Mouse (Mus musculus) midbrain, embryonic 11.5 days (tissue): ENCODE results near the gene Dock2. TPM values are rescaled to one million over a fixed set of nuclear protein-coding genes. Genes with fewer than 3 reads are reported as not detected.

Experiments used
- ATAC-seq: fragments of 200-750 bp; cut with Nextera tagmentation; 2 replicates; pipeline ENCODE4 v1.8.0; 2017; ENCODE audit warnings: moderate TSS enrichment, moderate library complexity; ENCODE audit not compliant: low FRiP score
- DNase-seq: peaks from one replicate; pipeline ENCODE4 v3.0.0; 2015; ENCODE audit warnings: low spot score; ENCODE audit errors: missing footprints
- H3K27ac ChIP-seq: fragments of 300-500 bp; sonication (generic); 2 replicates; pipeline ENCODE4 v1.5.1; 2014; ENCODE audit warnings: low read depth, low read length
- H3K27me3 ChIP-seq: fragments of 300-500 bp; sonication (generic); 2 replicates; pipeline ENCODE4 v1.6.1; 2014; ENCODE audit warnings: mild to moderate bottlenecking, low read length, moderate library complexity, mixed read lengths; ENCODE audit not compliant: control insufficient read depth, insufficient read depth
- H3K36me3 ChIP-seq: fragments of 300-500 bp; sonication (generic); 2 replicates; pipeline ENCODE4 v1.6.1; 2014; ENCODE audit warnings: mild to moderate bottlenecking, low read length, moderate library complexity, mixed read lengths; ENCODE audit not compliant: control insufficient read depth, insufficient read depth
- H3K4me1 ChIP-seq: fragments of 300-500 bp; sonication (generic); 2 replicates; pipeline ENCODE4 v1.6.1; 2014; ENCODE audit warnings: low read length; ENCODE audit not compliant: control insufficient read depth, insufficient read depth
- H3K4me2 ChIP-seq: fragments of 300-500 bp; sonication (generic); 2 replicates; pipeline ENCODE4 v1.6.1; 2014; ENCODE audit warnings: mild to moderate bottlenecking, moderate library complexity
- H3K4me3 ChIP-seq: fragments of 300-500 bp; sonication (generic); 2 replicates; pipeline ENCODE4 v1.5.1; 2014; ENCODE audit warnings: low read depth, low read length
- H3K9ac ChIP-seq: fragments of 300-500 bp; sonication (generic); 2 replicates; pipeline ENCODE4 v1.6.1; 2014; ENCODE audit warnings: low read length
- H3K9me3 ChIP-seq: fragments of 300-500 bp; sonication (generic); 2 replicates; pipeline ENCODE4 v1.6.1; 2016; ENCODE audit warnings: low read length; ENCODE audit not compliant: control insufficient read depth
- WGBS: fragments of 180-500 bp; shearing (Covaris S2); extraction: QIAGEN DNeasy Blood & Tissue Kit; methylation state at CpG from one replicate; pipeline ENCODE4 v1.1.7; 2014; 5-methylcytosine and 5-hydroxymethylcytosine counted together
- polyA plus RNA-seq: library from polyadenylated mRNA; unstranded; fragments of >200 nt; fragmentation: Nextera tagmentation; extraction: Ambion mirVana; gene quantifications from 2 replicates; pipeline ENCODE4 v1.2.1, GENCODE M21; 2014

Dock2 gene
- polyA plus RNA-seq, 1 experiment from 2014 or later: 0.79 TPM

DNA sequence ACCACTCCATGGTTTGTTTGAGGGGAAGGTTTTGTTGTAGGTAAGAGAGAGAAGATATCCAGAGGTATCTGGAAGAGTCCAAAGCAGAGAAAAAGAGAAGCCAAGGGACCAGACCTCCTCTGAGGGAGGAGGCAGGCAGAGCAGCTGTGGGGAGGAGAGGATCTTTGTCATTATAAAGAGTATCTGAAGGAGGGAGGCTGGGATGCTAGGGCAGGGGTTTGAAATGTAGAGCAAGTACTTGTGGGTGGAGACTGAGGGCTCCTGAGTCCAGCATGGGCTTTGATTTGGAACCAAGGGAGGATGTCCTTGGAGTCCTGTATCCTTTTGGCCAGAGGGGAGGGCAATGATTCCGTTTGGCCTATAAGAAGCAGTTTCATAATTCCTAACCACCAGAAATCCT, 346.2 kb downstream of the Dock2 start:
- WGBS: 50% methylated on average over 1 of the region's 1 CpGs
- H3K9ac ChIP-seq: no peak overlapping the region
- ATAC-seq: no peak
- H3K27ac ChIP-seq: no peak overlapping the region
- no peaks in the 10 kb centered on the region for H3K27me3 ChIP-seq
- no peaks in the 10 kb centered on the region for H3K36me3 ChIP-seq
- no peaks in the 10 kb centered on the region for H3K4me1 ChIP-seq
- no peak overlapping the region for H3K4me2 ChIP-seq
- H3K4me3 ChIP-seq: no peak overlapping the region
- H3K9me3 ChIP-seq: no peaks in the 10 kb centered on the region
- no peak for DNase-seq

DNA sequence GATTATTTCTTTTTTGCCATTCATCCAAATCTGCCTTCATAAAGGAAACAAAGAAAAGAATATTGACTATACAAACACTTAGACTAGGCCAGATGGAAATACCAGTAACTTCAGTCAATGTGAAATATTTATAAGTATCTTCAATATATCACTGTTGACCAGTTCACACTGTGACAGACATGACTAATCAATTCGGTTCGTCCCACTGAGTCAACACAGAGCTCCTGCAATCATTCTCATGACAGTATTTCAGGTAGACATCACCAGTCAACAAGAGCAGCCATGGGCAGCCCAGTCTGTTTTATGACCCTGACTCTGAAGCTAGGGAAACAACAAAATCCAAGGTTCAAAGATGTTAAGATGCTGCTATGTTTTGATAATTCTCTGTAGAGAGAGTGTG, 351.7 kb downstream of the Dock2 start:
- no peak for DNase-seq
- Histone ChIP-seq H3K4me2 (no peak overlapping the region), H3K4me1 (no peaks in the 10 kb centered on the region), H3K27ac (no peak overlapping the region), H3K27me3 (no peaks in the 10 kb centered on the region), H3K4me3 (no peak overlapping the region), H3K9me3 (no peaks in the 10 kb centered on the region), H3K36me3 (no peaks in the 10 kb centered on the region), H3K9ac (no peak overlapping the region)
- ATAC-seq: no peak
- 85% methylated on average over 2 of the region's 2 CpGs for WGBS

GRCm38 (mm10) chr11:34431371-34431770, 352.3 kb downstream of the Dock2 start:
- ATAC-seq (no peak), DNase-seq (no peak)
- Histone ChIP-seq H3K9ac (no peak overlapping the region), H3K9me3 (no peaks in the 10 kb centered on the region), H3K4me2 (no peak overlapping the region), H3K27me3 (no peaks in the 10 kb centered on the region), H3K4me1 (no peaks in the 10 kb centered on the region), H3K36me3 (no peaks in the 10 kb centered on the region), H3K27ac (no peak overlapping the region), H3K4me3 (no peak overlapping the region)
- WGBS: 84% methylated on average over 5 of the region's 5 CpGs

- H3K4me3 ChIP-seq: no peak overlapping the region
- H3K27ac ChIP-seq: no peak overlapping the region
- 82% methylated on average over 4 of the region's 4 CpGs for WGBS
- no peak overlapping the region for H3K9ac ChIP-seq
- no peaks in the 10 kb centered on the region for H3K9me3 ChIP-seq
- ATAC-seq (no peak), DNase-seq (peak; percentile 62)
- no peaks in the 10 kb centered on the region for H3K4me1 ChIP-seq
- H3K4me2 ChIP-seq: no peak overlapping the region
- no peaks in the 10 kb centered on the region for H3K27me3 ChIP-seq
- no peaks in the 10 kb centered on the region for H3K36me3 ChIP-seq
Observed at GRCm38 (mm10) chr11:34430940-34431339, 352.8 kb downstream of the Dock2 start.

DNA sequence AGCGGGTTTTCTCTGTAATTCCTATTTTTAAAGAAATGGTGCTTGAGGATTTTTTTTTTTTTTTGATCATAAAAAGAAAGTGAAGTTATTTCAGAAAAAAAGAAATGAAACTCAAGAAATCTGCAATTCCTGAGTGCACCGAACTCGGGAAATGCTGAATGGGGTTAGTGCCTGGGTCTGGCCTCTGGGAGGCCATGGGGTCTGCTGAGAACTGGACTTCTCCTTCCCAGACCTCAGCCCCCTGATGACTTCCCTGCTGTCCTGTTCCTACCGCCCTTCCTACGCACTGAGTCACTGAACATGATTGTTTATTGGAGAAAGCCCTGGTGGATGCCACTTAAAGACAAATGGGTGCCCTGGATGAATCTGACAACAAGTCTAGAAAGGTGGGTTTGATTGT, 356.5 kb downstream of the Dock2 start:
- WGBS: 83% methylated on average over 5 of the region's 5 CpGs
- H3K4me2 ChIP-seq: no peak overlapping the region
- no peak overlapping the region for H3K9ac ChIP-seq
- no peaks in the 10 kb centered on the region for H3K36me3 ChIP-seq
- no peaks in the 10 kb centered on the region for H3K27me3 ChIP-seq
- ATAC-seq: no peak
- no peak overlapping the region for H3K4me3 ChIP-seq
- H3K4me1 ChIP-seq: no peaks in the 10 kb centered on the region; the same call in 1 of the 2 replicates
- DNase-seq: peak; percentile 8
- no peaks in the 10 kb centered on the region for H3K9me3 ChIP-seq
- H3K27ac ChIP-seq: no peak overlapping the region

DNA sequence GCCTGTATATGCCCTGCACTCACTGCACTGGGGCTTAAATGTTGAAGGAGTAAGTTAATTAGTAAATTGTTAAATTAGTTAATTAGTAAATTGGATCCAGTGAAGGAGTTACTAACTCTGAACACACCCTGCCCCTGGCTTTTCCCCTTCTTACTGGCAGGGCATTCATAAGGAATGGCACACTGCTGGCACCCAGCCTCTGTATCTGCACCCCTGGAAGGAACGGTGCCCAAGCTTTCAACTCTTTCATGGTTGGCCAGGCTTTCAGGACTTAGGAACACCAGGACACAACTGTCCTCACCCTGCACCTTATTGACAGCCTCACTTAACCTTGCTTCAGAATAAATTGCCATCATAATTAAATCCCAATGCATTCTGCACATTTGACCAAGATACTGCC, 359.1 kb downstream of the Dock2 start:
- Histone ChIP-seq H3K4me1 (no peaks in the 10 kb centered on the region; the same call in 1 of the 2 replicates), H3K4me3 (no peak overlapping the region), H3K36me3 (no peaks in the 10 kb centered on the region), H3K27ac (no peak overlapping the region), H3K9ac (no peak overlapping the region), H3K9me3 (no peaks in the 10 kb centered on the region), H3K4me2 (no peak overlapping the region), H3K27me3 (no peaks in the 10 kb centered on the region)
- WGBS: 100% methylated on average over 1 of the region's 1 CpGs
- ATAC-seq (no peak), DNase-seq (no peak)

GRCm38 (mm10) chr11:34421061-34421460, 362.6 kb downstream of the Dock2 start:
- 84% methylated on average over 6 of the region's 6 CpGs for WGBS
- Histone ChIP-seq H3K9ac (no peak overlapping the region), H3K27me3 (no peaks in the 10 kb centered on the region), H3K9me3 (no peaks in the 10 kb centered on the region), H3K4me3 (no peak overlapping the region), H3K36me3 (no peaks in the 10 kb centered on the region), H3K27ac (no peak overlapping the region), H3K4me2 (no peak overlapping the region), H3K4me1 (peaks cover 5% of the 10 kb centered on the region; the same call in 1 of the 2 replicates)
- ATAC-seq: no peak
- no peak for DNase-seq

GRCm38 (mm10) chr11:34416619-34416979, 367.1 kb downstream of the Dock2 start:
- H3K27me3 ChIP-seq: no peaks in the 10 kb centered on the region
- H3K4me2 ChIP-seq: no peak overlapping the region
- H3K9me3 ChIP-seq: no peaks in the 10 kb centered on the region
- H3K9ac ChIP-seq: no peak overlapping the region
- 72% methylated on average over 3 of the region's 3 CpGs for WGBS
- H3K27ac ChIP-seq: no peak overlapping the region
- no peaks in the 10 kb centered on the region for H3K36me3 ChIP-seq
- H3K4me1 ChIP-seq: peaks cover 7% of the 10 kb centered on the region; the same call in 1 of the 2 replicates
- ATAC-seq: peak; percentile 24; the same call in 1 of the 2 replicates
- DNase-seq: no peak
- no peak overlapping the region for H3K4me3 ChIP-seq

DNA sequence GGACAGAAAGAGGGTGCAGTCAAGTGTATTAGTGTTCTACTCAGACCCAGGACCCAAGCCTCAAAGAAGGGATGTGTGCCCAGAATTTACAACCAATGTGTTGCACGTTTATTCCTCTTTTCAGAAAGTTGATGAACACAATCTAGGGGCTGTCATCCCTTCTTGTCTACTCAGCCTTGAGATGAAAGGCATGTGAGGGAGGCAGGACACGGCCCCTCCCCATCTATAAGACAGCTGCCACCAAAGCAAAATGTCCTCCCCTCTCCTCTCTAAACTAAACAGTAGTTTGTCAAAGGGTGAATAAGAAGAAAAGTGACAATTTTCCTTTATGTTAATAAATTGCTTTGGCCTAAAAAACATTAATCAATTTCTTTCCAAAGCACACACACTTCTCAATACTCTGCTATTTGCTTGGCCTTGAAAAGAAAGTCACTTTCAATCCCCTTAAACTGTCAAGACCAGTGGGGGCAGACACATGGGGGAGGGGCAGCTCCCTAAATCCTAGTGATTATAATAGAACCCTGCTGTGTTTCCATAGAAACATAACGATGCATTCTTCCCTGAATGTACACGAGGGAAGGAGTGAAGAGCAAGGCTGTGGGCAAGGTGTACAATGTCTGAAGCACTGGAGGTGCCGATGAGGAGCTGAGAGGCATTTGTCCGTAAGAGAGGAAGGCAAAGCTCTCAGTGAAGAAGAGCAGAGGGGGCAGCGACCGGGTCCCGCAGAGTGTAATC, 367.6 kb downstream of the Dock2 start:
- Histone ChIP-seq H3K9me3 (no peaks in the 10 kb centered on the region), H3K4me2 (no peak overlapping the region), H3K27me3 (no peaks in the 10 kb centered on the region), H3K36me3 (no peaks in the 10 kb centered on the region), H3K9ac (no peak overlapping the region), H3K4me1 (peaks cover 7% of the 10 kb centered on the region), H3K27ac (no peak overlapping the region), H3K4me3 (no peak overlapping the region)
- peak; percentile 72 for ATAC-seq
- DNase-seq: peak; percentile 86
- WGBS: 39% methylated on average over 9 of the region's 9 CpGs
